Mouse (Mus musculus): ENCODE results near the gene Elf4. TPM values are rescaled to one million over a fixed set of nuclear protein-coding genes. Genes with fewer than 3 reads are reported as not detected.
"Not testable (repeated sequence)": the region's sequence is repeated elsewhere in the genome, so short reads cannot be mapped to it uniquely, and the experiment has no call there.

Gene Elf4
- polyA plus RNA-seq, 1 experiment = 0.06 TPM

DNA sequence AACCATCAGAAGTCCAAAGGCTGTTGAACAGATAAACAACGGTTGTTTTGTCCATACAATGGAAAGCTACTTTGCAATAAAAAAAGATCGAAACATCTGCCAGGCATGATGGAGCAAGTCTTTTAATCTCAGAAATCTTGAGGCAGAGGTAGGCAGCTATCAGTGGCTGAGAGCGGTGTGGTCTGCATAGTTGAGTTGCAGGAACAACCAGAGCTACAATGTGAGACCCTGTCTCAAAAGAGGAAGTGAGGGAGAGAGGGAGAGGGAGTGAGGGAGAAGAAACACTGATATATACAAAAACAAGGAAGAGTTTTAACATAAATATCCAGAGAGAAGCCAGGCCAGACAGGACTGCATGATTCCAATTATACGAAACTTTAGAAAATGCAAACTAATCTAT is 18.3 kb downstream of the Elf4 start:
- no peaks in the 10 kb centered on the region for H3K9me3 ChIP-seq (ENCODE audit: control insufficient read depth, low read length)
- H3K4me3 ChIP-seq (replicated peaks) = no peak overlapping the region
- TF ChIP-seq TAL1 (IDR thresholded peaks at IDR 0.05; ENCODE audit: low read length) (no peak), GATA1 (IDR thresholded peaks at IDR 0.05; ENCODE audit: low read length) (no peak)
- peaks cover 4% of the 10 kb centered on the region for H3K4me1 ChIP-seq (ENCODE audit: control insufficient read depth)
- no peaks in the 10 kb centered on the region for H3K36me3 ChIP-seq (ENCODE audit: control insufficient read depth)
- no peaks in the 10 kb centered on the region; the same call in 1 of the 2 replicates for H3K27me3 ChIP-seq (ENCODE audit: control insufficient read depth)

DNA sequence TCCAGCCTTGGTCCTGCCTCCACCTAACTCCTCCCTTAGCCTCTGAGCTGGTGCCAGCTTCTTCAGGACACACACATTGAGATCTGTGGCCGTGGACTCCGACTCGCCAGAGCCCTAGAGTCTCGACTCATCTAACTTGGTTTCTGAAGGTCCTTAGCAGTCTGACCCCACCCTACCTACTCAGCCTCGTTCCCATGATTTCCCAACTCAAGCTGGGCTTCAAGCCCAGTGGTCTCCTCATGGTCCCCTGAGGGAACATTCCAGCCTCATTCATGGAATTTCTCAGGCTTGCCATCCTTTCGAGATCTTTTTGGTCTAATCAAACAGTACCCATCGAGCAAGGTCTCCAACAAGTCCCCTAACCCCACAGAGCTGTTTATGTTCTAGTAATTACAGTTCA is 21.0 kb downstream of the Elf4 start:
- H3K4me1 ChIP-seq (ENCODE audit: control insufficient read depth) = peaks cover 18% of the 10 kb centered on the region

DNA sequence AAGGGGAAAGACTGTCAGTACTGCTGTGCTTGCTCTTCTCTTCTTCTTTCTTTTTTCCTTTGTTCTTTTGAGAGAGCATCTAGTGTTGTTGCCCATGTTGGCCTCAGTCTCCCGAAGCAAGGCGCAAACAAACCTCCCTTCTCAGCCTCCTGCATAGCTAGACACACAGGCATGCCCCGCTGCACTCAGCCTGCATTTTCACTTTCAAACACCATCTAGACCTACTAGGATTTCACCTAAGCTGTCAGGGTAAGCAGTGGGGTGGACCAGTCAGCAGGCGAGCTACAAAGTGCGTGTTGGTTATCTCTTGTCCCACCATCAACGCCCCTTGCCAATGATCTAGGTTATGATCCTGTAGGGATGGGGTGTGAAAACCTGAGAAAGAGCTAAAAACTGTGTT is 21.4 kb downstream of the Elf4 start:
- Histone ChIP-seq H3K4me3 (replicated peaks) (no peak overlapping the region), H3K9me3 (ENCODE audit: control insufficient read depth, low read length) (no peaks in the 10 kb centered on the region), H3K4me1 (ENCODE audit: control insufficient read depth) (peaks cover 18% of the 10 kb centered on the region), H3K27me3 (ENCODE audit: control insufficient read depth) (no peaks in the 10 kb centered on the region; the same call in 1 of the 2 replicates), H3K36me3 (ENCODE audit: control insufficient read depth) (no peaks in the 10 kb centered on the region)
- TF ChIP-seq TAL1 (IDR thresholded peaks at IDR 0.05; ENCODE audit: low read length) (no peak), GATA1 (IDR thresholded peaks at IDR 0.05; ENCODE audit: low read length) (no peak)

More for the DNA sequence above, 21.0 kb downstream of the Elf4 start:
- H3K36me3 ChIP-seq (ENCODE audit: control insufficient read depth) = no peaks in the 10 kb centered on the region
- no peaks in the 10 kb centered on the region for H3K9me3 ChIP-seq (ENCODE audit: control insufficient read depth, low read length)
- H3K4me3 ChIP-seq (replicated peaks) = no peak overlapping the region
- TF ChIP-seq TAL1 (IDR thresholded peaks at IDR 0.05; ENCODE audit: low read length) = no peak
- no peak for TF ChIP-seq GATA1 (IDR thresholded peaks at IDR 0.05; ENCODE audit: low read length)
- H3K27me3 ChIP-seq (ENCODE audit: control insufficient read depth) = no peaks in the 10 kb centered on the region; the same call in 1 of the 2 replicates

DNA sequence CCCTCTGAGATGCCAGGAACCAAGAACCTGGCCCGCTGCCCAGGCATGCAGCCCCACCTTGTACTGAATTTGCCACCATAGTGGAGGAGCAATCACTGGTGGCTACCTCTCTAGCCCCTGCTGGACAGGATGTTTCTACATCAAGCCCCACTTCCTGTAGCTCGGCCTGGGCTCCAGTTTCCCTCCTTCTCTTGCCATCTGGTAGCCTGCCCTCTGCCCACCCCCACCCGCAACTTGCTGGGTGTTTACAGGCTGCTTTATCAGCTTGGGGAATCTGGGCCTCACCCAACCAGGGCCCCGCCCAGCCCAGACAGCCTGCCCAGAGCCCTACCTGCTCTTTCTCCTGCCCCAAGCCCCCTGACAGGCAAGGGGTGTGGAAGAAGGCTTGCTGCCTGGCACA is 23.9 kb downstream of the Elf4 start:
- H3K9me3 ChIP-seq (ENCODE audit: control insufficient read depth, low read length) = no peaks in the 10 kb centered on the region
- H3K27me3 ChIP-seq (ENCODE audit: control insufficient read depth) = no peaks in the 10 kb centered on the region; the same call in 1 of the 2 replicates
- H3K4me1 ChIP-seq (ENCODE audit: control insufficient read depth) = peaks cover 26% of the 10 kb centered on the region
- no peak overlapping the region for H3K4me3 ChIP-seq (replicated peaks)
- peak; percentile 82 for TF ChIP-seq GATA1 (IDR thresholded peaks at IDR 0.05; ENCODE audit: low read length)
- no peak for TF ChIP-seq TAL1 (IDR thresholded peaks at IDR 0.05; ENCODE audit: low read length)
- no peaks in the 10 kb centered on the region for H3K36me3 ChIP-seq (ENCODE audit: control insufficient read depth)

DNA sequence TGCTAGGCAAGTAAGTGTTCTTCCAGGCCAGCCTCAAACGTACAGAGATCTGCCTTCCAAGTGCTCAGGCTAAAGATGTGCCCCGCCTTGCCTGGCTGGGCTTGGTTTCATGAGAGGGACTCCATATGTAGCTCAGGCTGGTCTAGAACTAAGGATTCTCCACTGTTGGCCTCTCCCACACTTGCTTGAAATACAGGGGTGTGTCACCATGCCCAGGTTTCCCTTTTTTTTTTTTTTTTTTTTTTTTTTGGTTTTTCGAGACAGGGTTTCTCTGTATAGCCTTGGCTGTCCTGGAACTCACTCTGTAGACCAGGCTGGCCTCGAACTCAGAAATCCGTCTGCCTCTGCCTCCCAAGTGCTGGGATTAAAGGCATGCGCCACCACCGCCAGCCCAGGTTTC is 26.9 kb downstream of the Elf4 start:
- H3K27me3 ChIP-seq (ENCODE audit: control insufficient read depth); H3K9me3 ChIP-seq (ENCODE audit: control insufficient read depth, low read length); H3K36me3 ChIP-seq (ENCODE audit: control insufficient read depth); H3K4me3 ChIP-seq (replicated peaks): not testable (repeated sequence)
- peaks cover 34% of the 10 kb centered on the region for H3K4me1 ChIP-seq (ENCODE audit: control insufficient read depth)

DNA sequence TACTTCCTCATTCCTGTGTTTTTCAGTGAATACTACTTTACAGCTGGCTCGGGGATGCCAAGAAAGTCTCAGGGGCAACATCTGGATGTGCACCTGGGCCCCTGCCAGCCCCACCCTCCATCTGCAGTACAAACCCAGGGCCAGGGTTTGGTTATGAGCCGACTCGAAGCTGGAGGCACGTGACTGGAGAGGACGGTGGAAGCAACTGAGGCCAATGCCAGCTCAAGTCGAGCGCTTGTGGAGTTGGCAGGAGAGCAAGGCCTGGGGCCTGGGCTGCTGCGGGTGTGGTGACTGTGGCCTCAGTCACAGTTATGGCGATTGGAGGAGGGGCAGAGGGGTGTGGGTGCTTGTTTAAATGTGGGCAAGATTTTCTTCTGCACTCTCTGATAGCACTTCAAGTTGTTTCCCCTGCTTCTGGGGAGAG is 27.4 kb downstream of the Elf4 start:
- TF ChIP-seq GATA1 (IDR thresholded peaks at IDR 0.05; ENCODE audit: low read length) (no peak), TAL1 (IDR thresholded peaks at IDR 0.05; ENCODE audit: low read length) (no peak)
- Histone ChIP-seq H3K4me3 (replicated peaks) (no peak overlapping the region), H3K4me1 (ENCODE audit: control insufficient read depth) (peaks cover 34% of the 10 kb centered on the region)

DNA sequence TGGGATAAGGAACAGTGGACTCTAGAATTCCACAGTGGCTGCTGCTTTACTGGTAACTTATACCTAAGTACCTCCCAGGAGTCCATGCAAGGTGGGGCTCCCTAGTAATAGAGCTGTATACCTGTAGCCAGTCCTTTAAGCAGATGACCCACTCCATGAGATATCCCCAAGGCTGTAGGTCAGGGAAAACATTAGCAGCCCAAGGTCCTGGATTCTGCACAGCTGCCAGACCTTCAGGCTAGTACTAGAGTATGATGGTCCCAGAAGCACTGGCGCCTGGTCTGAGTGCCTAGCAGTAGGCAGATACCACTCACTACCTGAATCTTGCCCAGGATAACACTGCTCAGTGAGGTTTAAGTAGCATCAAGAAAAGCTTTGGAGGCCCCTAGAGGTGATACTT is 28.7 kb downstream of the Elf4 start:
- Histone ChIP-seq H3K27me3 (ENCODE audit: control insufficient read depth) (no peaks in the 10 kb centered on the region), H3K4me3 (replicated peaks) (no peak overlapping the region), H3K4me1 (ENCODE audit: control insufficient read depth) (peaks cover 29% of the 10 kb centered on the region), H3K36me3 (ENCODE audit: control insufficient read depth) (no peaks in the 10 kb centered on the region), H3K9me3 (ENCODE audit: control insufficient read depth, low read length) (no peaks in the 10 kb centered on the region)
- TF ChIP-seq GATA1 (IDR thresholded peaks at IDR 0.05; ENCODE audit: low read length) (no peak), TAL1 (IDR thresholded peaks at IDR 0.05; ENCODE audit: low read length) (no peak)

More for the DNA sequence above, 27.4 kb downstream of the Elf4 start:
- Histone ChIP-seq H3K9me3 (ENCODE audit: control insufficient read depth, low read length) (no peaks in the 10 kb centered on the region), H3K27me3 (ENCODE audit: control insufficient read depth) (no peaks in the 10 kb centered on the region), H3K36me3 (ENCODE audit: control insufficient read depth) (no peaks in the 10 kb centered on the region)

DNA sequence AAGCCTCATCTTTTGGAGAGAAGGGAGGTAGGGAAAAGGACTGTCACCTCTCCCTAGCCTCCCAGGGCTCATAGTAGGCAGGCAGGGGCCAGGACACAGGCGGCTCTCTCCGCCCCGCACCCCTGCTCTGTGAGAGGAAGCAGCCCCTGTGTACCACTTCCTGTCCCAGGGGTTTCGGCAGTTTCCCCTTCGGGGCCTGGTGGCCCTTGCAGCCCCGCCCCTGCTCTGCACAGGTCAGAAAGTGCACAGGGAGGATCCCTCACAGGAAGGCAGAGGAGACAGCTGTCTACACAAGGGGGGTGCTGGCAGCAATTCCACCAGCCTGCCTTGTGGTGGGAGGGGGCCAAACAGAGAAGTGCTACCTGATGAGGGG is 29.4 kb downstream of the Elf4 start:
- Histone ChIP-seq H3K27me3 (ENCODE audit: control insufficient read depth) (no peaks in the 10 kb centered on the region), H3K4me3 (replicated peaks) (no peak overlapping the region), H3K4me1 (ENCODE audit: control insufficient read depth) (peaks cover 21% of the 10 kb centered on the region)

DNA sequence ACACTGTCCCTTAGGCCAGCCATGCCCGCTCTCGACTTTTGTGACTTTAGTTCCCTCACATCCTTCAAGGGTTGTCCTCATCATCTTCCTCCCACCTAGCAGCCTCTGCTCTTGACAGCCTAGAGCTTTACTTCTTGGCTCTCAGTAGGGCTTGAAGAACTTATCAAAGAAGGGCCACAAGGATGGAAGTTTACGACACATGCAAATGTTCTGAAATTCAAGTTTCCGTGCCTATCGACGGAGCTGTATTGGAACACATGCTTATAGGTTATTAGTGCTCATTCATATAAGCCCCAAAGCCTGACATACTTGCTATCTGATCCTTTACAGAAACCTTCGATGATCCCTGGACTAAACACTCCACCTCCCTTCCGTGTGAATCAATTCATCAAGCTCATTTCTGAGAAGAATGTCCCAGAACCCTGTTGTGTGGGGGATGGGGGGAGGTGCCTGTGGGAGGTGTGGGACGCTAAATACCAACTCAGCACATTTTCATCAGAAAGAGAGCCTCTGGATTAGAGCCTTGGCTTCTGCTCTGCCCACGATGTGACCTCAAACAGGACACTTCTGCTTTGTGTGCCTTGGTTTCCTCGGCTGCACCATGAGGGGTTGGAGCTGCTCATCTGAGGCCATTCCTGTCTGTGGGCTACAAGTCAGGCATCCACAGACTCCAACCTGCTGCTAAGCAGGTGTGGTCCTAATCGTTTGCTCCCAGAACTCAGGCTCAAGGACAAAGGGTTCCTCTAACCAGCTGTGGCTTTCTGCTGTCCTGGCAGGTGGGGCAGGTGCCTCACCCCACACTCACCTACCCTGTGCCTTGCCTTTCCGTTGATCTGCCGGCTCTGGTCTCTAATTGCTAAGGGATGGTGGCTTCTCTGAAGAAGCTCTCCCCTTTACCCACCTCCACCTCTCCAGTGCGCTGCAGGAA is 30.1 kb downstream of the Elf4 start:
- Histone ChIP-seq H3K4me1 (ENCODE audit: control insufficient read depth) (peaks cover 18% of the 10 kb centered on the region), H3K4me3 (replicated peaks) (no peak overlapping the region), H3K9me3 (ENCODE audit: control insufficient read depth, low read length) (no peaks in the 10 kb centered on the region), H3K36me3 (ENCODE audit: control insufficient read depth) (no peaks in the 10 kb centered on the region), H3K27me3 (ENCODE audit: control insufficient read depth) (no peaks in the 10 kb centered on the region)
- TF ChIP-seq GATA1 (IDR thresholded peaks at IDR 0.05; ENCODE audit: low read length) (no peak), TAL1 (IDR thresholded peaks at IDR 0.05; ENCODE audit: low read length) (no peak)

More for the DNA sequence above, 29.4 kb downstream of the Elf4 start:
- H3K9me3 ChIP-seq (ENCODE audit: control insufficient read depth, low read length) = no peaks in the 10 kb centered on the region
- TF ChIP-seq TAL1 (IDR thresholded peaks at IDR 0.05; ENCODE audit: low read length) (no peak), GATA1 (IDR thresholded peaks at IDR 0.05; ENCODE audit: low read length) (no peak)
- no peaks in the 10 kb centered on the region for H3K36me3 ChIP-seq (ENCODE audit: control insufficient read depth)
